Mouse (Mus musculus): Measurements from ENCODE around the gene Tmed3.

Gene Tmed3

DNA sequence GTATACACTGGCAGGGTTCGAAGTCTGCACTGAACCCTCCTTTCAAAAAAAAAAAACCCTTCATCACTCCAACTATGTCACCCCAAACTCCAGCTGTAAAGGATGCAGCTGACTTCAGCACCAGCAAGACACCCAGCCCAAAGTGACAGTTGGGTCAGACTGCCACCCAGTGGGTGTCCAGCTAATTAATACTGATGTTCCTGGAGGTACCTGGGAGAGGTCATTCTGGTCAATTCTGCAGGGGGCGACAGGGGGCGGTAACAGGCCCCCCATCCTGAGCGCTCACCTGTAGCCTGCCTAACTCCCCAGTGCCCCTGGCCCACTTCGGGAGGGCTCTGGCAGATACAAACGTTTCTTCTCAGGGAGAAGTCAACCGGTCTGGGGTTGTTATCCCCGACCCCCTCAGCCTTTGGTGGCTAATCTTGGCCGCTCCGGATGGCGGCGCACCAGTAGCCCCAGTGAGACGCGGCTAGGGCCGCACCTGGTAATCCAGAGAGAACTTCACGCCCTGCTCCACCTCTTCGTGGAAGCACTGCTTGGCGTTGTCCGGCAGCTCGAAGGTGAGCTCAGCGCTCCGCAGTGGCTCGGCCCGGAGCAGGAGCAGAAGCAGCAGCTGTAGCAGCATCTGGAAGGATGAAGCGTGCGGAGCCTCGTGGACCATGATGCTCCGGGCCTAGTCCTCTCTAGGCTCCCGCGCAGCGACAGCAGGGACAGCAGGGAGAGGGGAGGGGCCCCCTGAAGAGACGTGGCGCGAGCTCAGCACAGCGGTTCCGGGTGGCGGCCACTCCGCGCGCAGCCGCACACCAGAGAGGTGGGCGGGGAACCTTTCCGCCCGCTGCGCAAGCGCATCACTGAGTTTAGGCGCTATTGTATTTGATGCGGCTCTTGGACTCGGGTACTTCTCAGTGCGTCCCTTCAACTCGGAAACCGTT lies at the start of gene Tmed3:
Tmed3 (minus strand) TSS at position 804 of the 932 bp plus-strand sequence.
- DNase-seq (ENCODE audit: extremely low read depth, low read depth) = peak; percentile 82

DNA sequence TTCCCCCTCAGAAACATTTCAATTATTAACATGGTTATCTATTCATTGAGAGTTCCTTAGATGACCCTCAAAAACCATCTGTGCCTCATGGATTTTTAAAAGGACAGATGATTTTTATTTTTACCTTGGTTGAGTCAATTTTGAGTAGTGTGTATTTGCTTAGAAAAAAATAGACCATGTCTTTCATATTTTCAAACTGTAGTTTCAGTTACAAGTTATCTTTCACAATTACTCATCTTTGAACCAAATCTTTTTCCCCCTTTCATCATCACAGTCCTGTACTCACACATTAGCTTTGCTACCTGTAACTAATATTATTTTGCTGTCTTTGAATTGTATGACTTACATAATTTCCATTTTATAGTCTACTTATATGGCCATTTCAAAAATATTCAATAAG lies 35.2 kb upstream of the Tmed3 start:
- no peak for DNase-seq (ENCODE audit: extremely low read depth, low read depth)

DNA sequence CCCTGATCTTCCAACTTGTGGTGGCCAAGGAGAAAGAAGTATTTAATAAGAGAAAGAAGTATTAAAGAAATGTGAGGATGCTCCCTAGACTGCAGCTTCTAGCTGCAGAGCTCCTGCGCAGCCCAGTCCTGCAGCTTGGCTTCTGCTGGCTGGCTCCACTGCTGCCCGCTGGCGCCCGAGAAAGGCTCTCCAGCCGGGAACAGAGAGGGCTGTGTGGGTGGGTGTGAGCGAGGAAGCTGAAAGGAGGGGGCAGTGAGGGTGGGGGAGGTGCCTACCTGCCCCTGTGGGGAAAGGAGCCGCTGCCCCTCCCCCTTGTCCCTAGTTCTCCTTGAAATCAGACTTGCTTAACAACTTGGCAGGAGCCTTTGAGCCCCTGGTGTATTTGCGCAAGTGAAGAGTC lies 33.4 kb upstream of the Tmed3 start, which contains the start of gene Ankrd34c:
Ankrd34c (minus strand) TSS at position 181 of the 400 bp plus-strand sequence.
- DNase-seq (ENCODE audit: extremely low read depth, low read depth) = no peak

DNA sequence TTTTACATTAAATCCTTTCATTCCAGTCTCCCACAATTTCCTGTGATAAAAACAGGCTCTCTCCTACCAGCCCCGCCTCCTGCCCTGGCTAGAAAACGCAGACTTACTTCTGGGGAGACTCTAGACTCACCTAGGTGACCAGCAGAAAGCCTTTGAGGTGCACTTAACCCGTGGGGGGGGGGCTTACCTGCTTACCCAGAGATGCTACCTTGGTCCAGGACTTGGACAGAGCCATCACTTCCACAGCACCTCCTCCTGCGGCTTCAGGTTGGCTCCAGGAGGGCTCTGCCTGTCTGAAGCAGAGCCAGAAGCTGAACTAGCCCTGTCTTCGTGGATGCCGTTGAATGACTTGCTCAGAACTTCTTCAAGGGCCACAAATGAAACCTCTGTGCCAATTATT lies 33.0 kb upstream of the Tmed3 start:
- DNase-seq (ENCODE audit: extremely low read depth, low read depth) = no peak

DNA sequence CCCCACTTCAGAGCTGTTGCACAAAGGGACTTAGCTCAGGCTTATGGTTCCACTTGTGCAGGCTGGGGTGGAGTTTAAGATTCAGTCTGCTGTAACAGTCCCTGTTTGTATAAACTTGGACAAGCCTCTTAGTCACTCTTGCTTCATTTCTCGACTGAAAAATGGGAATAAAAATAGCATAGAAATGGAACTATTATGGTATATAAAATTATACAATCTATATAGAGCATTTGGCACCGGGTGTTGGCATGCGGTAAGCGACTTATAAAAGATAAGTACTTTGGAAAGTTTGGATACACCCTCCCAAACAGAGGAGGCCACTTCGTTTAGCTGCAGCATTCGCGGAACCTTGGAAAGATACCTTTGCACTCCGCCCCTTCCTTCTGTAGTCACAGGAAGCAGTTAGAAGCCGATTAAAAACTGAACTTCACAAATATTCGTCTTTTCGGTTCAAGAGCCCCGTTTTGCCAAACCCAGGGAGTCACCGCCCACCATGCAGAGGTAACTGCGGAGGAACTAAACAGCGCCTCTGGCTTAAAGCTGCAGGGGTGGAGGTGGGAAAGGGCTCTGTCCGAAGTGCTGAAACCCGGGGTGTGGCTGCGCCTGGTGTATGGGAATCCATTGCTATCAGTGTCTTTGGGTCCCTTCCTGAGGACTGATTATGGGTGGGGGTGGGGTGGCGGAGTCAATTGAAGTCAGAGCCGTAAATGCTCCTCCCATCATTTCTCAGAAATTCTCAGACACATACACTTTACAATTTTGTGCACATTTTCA lies 32.3 kb upstream of the Tmed3 start:
- no peak for DNase-seq (ENCODE audit: extremely low read depth, low read depth)

DNA sequence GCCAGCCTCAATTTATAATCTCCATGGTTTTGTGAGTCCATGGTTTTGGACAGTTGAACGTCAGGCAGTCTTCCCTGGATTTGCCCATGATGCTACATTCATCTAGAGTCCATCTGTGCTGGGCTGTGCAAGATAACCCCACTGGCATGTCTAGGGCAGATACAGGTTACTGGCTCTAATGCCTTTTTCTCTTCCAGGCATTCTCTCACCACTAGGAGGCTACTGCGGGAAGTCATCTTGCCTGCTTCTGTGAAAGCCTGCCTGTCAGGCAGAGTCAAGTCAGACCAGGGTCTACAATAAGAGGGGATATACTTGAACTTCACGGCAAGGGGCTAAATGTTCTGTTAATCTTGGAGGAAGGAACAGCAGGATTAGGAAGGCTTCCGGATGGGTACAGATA lies 2.0 kb upstream of the Tmed3 start:
- peak; percentile 32 for DNase-seq (ENCODE audit: extremely low read depth, low read depth)

DNA sequence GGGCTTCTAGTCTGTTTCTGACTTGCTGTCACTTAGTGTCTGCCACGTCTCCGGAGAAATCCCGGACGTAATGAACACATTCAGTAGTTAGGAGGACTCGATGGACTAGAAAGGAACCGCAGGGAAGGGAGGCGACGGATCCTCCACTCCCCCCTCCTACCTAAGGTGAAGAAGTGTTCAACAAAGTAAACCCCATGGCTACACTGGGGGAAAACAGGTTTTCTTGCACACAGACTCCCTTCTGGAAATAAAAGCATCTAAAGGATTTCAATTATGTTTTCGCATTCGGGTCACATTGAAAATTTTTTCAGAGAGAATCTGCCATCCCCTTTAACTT lies 297 bp upstream of the Tmed3 start:
- DNase-seq (ENCODE audit: extremely low read depth, low read depth) = no peak

DNA sequence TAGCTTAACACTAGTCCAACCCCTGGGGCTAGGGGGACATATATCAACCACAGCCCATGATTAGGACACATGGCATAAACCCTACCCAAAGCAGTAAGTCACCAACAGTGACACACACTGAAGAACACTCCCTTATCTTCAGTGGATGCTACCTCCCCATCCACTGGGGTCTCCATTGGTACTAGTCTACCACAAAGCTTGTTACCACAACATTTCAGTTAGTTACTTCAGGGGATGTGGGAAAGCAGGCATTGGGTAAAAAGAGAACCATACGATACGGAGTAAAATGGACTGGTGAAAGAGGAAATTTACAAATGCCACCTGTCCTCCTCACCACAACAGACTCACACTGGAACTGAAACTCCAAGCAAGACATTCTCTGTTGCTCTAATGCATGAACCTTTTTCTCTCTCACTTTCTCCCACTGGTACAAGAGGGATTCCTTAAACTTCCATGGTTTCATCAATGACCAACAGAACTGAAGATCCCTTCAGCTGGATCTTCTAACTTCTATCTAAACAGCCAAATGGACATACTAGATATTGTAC lies 3.9 kb downstream of the Tmed3 start:
- DNase-seq (ENCODE audit: extremely low read depth, low read depth) = no peak

DNA sequence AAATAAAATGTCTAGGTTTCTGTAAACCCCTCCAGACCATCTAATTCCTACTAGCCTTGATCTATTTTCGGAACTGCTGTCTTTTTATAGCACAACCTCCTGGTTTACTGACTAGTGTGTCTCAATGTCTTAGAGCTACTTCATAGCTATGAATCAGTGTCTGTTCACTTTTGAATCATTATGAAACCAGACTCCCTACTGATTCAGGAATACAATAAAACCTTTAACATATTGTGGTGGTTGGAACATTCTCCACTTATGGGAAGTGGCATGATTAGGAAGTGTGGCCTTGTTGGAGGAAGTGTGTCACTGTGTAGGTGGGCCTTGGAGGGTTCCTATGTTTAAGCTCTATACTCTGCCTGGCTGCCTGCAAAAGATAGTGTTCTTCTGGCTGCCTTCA lies 9.7 kb downstream of the Tmed3 start:
- no peak for DNase-seq (ENCODE audit: extremely low read depth, low read depth)

DNA sequence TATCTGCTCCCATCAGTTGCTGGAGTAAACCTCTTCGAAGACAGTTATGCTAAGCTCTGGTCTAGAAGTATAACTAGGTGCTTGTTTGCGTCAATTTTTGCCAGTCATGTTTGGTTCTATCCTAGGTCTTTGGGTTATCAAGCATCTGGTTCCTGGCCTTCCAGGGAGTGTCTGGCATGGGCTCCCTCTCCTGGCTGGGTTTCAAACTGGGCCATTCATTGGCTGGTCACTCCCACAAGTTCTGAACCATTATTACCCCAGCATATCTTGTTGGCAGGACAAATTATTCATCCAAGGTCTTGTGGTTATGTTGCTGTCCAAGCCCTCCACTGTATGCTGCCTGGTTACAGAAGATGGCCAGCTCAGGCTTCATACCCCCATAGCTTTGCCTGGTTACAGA lies 11.2 kb downstream of the Tmed3 start:
- no peak for DNase-seq (ENCODE audit: extremely low read depth, low read depth)

DNA sequence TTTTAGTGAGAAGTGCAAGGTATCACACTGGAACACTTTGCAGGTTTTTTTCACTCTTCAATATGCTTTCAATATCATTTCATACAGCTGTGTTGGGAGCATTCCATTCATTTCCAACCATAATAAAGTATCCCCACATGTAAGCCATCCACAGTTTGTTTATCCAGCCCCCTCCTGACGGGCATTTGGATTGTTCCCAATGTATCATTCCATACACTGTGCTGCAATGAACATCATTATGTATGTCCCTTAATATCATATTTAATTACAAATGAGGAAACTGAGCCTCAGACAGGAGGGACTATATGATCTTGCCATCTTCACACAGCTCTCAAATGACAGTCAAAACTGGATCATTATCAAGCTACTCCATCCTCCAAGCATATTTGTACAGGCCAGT lies 15.7 kb downstream of the Tmed3 start:
- no peak for DNase-seq (ENCODE audit: extremely low read depth, low read depth)

DNA sequence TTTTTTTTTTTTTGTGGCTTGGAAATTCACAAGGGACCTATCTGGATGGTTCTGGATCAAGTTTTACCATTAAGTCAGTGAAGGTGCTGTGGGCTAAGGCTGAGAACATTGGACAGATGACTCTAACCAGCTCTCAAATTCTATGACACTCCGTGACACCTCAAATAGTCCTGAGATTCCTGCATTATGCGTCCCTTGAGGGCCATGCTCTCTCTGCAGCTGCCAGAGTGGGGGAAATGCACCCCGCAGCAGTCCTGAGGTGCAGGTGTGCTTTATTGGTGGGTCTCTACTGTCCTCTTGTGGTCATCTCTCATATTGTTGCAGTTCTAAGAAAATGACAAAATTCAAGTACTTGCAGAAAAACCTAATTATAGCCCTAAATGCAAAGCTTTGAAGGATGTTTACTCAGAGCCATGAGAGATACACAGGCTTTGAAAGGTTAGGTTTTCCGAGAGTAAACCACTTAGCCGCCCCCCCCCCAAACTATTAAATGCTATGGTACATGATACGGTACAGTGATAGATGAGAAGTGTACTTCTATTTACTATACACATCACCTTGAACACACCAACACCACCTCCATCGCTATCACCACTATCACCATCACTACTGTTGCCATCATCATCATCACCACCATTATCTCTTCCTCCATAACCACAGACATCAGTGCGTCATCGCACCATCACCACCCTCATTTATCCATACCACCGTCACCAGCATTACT lies 17.2 kb downstream of the Tmed3 start:
- DNase-seq (ENCODE audit: extremely low read depth, low read depth) = no peak

DNA sequence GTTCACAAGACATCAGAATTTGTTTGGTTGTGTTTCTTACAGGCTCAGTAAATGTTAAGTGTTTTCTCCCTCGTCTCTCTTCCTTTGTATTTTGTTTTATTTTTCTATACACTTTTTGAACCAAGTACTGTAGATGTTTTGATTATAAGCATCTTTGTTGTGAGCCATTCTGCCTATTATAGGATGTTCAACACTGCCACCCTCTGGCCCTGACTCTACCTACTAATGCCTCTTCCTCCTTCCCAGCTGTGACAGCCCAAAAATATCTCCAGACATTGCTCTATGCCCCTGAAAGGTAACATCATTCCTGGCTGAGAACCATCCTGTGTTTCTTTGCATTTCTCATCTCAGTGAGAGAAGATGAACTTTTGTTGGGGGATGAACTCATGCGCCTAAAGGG lies 18.6 kb downstream of the Tmed3 start:
- DNase-seq (ENCODE audit: extremely low read depth, low read depth) = no peak

DNA sequence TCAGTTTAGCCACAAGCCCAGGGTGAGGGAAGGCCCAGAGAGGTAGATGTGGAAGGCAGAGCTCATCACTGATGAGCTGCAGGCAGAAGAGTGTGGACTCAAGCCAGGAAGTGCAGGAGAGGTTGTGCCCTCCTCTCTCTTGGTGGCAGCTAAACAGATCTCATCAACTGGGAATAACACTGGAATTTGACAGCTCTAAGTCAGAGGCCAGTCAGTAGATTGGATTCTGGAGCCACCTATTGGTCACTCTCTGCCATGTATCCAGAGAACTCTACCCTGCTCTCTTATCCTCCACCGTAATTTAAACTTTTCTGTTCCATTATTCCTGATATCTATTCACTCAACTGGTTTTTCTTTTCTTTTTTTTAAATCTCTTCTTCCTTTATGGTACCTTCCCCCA lies 25.9 kb downstream of the Tmed3 start:
- DNase-seq (ENCODE audit: extremely low read depth, low read depth) = no peak

DNA sequence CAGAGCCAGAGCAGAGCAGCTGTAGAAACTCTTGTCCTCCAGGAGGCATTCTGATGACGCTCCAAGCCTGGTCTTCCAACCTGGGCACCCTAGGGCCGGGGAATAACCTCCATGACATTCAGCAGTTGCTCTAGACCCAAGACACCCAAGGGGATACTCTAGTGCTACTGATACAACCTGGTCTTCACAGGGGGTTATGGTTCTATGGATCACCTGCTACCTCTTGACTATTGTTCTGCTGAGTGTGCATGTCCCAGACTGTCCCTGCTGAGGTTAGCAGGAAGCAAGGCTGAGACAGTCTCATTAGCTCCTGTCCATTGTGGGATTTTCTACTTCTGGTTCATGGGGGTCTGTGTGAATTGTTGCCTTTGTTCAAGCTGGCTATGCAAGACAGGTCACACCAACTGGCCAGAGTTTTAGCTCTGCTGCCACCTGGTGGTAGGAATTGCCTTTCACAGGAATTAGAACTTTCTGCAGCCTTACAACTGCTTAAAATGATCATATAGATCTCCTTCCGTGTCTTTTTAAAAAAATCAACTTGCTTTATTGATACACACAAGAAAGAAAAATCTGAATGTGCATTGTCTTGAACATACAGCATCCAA lies 30.8 kb downstream of the Tmed3 start:
- peak; percentile 20 for DNase-seq (ENCODE audit: extremely low read depth, low read depth)

DNA sequence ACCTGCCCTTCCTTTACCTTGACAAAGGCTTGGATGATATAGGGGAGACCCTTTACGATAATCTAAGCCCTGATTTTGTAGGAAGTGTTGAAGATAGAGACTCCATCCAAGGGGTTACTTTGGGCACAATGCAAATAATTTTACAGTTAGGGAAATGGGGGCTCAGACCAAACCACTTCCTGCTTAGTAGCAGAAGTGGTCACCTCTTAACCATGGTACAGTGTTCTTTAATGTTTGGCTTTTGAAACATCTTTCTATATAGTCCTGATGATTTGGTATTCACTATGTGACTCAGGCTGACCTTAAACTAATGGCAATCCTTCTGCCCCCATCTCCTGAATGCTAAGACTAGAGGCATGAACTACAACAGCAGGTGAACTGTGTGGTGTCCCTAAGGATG lies 31.5 kb downstream of the Tmed3 start:
- no peak for DNase-seq (ENCODE audit: extremely low read depth, low read depth)

DNA sequence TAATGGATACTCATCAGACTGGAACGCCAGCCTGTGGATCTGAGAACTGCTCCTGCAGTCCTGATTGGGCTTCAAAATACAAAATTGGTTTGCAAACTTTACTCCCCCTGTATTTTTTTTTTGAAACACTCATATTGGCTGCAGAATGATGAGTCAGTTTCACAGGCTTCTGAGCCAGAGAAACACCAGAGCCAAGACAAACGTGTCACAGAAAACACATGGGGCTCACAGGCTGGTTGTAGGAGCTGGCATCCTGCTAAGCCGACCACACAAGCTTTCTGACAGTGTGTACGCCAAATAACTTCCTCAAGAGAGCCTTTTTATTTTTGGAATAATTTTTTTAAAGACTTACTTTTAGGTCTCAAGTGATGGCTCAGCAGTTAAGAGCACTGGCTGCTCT lies 35.0 kb downstream of the Tmed3 start:
- no peak for DNase-seq (ENCODE audit: extremely low read depth, low read depth)

DNA sequence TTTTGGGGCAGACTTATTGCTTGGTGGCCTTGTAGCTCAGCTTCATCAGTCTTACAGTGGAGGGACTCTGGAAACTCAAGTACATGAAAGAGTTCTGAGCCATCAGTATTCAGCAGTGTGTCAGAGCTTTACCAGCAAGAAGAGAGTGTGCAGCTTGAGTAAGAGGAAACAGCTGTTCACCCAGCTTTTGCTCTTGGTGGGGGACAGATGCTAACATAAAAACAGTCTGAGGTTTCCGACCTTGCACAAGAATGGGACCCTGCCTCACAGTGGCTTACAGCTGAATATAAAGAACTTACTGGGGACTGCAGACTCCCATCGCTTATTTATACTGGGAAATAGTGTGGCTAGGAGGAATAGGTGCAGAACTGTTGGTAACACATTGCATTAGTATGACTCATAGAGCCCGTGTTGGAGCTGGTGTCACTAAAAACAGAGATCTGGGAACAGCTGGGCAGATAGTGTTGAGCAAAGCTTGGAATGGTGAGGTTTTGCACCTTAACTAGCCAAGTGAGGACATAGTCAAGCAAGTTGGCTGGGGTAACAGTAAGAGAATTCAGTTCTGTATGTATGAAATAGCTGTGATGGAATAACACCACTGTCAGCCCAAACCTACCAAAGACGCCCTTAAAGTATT lies 37.4 kb downstream of the Tmed3 start:
- DNase-seq (ENCODE audit: extremely low read depth, low read depth) = no peak

DNA sequence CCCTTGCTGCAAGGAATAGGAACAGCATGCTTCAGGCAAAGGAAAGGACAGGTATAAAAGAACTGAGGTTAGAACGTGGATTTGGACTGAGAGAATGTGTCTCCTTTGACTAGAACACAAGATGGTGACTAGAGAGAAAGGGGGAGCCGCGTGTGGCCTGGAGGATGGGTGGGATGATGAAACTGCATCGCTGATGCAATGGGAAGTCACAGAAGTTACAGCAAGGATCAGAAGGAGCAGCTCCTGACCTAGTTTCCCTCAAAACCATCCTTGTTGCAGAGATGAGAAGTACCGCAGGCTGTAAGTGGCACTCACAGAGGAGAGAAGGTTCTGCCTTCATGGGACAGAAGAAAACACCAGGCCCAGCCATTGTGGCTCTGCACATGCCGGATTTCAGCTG lies 54.0 kb downstream of the Tmed3 start:
- no peak for DNase-seq (ENCODE audit: extremely low read depth, low read depth)

Data from MEL-GATA-1-ER (cell line).